Mouse (Mus musculus): Measurements from ENCODE around the gene Zfp451. TPM values are rescaled to one million over a fixed set of nuclear protein-coding genes. Genes with fewer than 3 reads are reported as not detected.

Gene Zfp451
- polyA plus RNA-seq, 1 experiment from 2014 or later: 23.6 TPM

DNA sequence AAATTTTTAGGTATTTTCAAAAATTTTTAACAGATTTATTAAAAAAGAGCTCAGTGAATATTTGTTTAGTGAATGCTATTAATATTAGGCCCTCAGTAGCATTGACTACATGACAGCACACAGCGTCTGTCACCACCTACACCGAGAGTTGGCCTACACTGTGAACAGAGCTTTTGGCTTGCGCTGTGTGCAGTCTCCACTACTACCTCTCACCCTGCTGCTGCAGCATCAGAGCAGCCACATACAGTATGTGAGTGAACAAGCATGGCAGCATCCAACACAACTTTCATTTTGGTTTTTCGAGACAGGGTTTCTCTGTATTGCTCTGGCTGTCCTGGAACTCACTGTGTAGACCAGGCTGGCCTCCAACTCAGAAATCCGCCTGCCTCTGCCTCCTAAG is 29.8 kb downstream of the Zfp451 start:
- Histone ChIP-seq H3K4me2 (no peak overlapping the region), H3K36me3 (peaks cover 28% of the 10 kb centered on the region), H3K27me3 (replicated peaks) (no peaks in the 10 kb centered on the region), H3K4me3 (no peak overlapping the region), H3K4me1 (replicated peaks) (0 out of 2 replicates have a peak, but pooled peaks cover 3% of the 10 kb centered on the region), H3K9me3 (replicated peaks) (no peaks in the 10 kb centered on the region), H3K9ac (no peak overlapping the region), H3K27ac (ENCODE audit: poor library complexity, severe bottlenecking) (no peak overlapping the region)
- WGBS: 91% methylated on average over 5 of the region's 5 CpGs
- ATAC-seq (ENCODE audit: insufficient number of reproducible peaks, low FRiP score): no peak

DNA sequence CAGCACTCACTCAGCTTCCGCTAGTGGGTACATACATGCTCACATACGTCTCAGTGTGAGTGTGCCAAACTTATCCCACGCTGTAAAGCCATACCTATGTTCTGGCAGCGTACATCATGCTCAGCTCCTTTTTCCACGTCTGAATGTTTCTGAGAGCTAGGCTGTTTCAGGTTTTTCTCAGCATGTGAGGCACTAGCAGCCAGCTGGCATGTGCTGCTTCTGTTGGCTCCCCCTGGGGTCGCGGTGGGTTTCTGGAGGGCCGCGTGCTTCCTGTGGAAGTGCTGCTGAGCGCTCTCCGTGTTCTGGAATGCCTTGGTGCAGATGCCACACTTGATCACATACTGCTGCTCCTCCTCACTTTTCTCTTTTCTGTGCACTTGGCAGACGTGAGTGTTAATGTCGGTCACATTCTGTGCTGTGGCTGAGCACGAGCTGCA is 38.2 kb downstream of the Zfp451 start:
- H3K36me3 ChIP-seq: peaks cover 47% of the 10 kb centered on the region
- no peak overlapping the region for H3K4me3 ChIP-seq
- no peak for ATAC-seq (ENCODE audit: insufficient number of reproducible peaks, low FRiP score)
- H3K4me2 ChIP-seq: no peak overlapping the region
- no peak overlapping the region for H3K9ac ChIP-seq
- H3K4me1 ChIP-seq (replicated peaks): no peaks in the 10 kb centered on the region
- 80% methylated on average over 14 of the region's 14 CpGs for WGBS
- H3K9me3 ChIP-seq (replicated peaks): no peaks in the 10 kb centered on the region
- no peaks in the 10 kb centered on the region for H3K27me3 ChIP-seq (replicated peaks)
- H3K27ac ChIP-seq (ENCODE audit: poor library complexity, severe bottlenecking): no peak overlapping the region

DNA sequence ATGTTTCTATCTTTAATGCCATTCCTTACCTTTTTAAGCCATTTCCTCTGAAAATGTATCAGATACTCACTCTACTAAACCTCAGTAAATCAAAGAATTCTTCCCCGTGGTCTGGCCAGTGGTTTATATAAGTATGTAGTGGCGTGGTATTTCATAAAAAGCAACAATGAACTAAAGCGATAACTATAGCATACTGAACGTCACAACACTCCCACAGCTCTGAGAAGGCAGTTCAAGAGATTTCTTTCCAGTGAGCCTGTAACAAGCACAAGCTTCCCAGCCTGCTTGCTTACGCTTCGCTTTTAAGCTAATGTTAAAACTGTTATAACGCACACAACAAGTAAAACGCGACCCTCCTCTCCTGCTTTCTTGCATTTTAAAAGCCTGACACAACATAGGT is 42.3 kb downstream of the Zfp451 start:
- Histone ChIP-seq H3K9me3 (replicated peaks) (no peaks in the 10 kb centered on the region), H3K4me2 (no peak overlapping the region), H3K36me3 (peaks cover 51% of the 10 kb centered on the region), H3K27me3 (replicated peaks) (no peaks in the 10 kb centered on the region), H3K27ac (ENCODE audit: poor library complexity, severe bottlenecking) (no peak overlapping the region), H3K4me1 (replicated peaks) (no peaks in the 10 kb centered on the region), H3K4me3 (no peak overlapping the region), H3K9ac (no peak overlapping the region)
- ATAC-seq (ENCODE audit: insufficient number of reproducible peaks, low FRiP score): no peak
- 94% methylated on average over 9 of the region's 9 CpGs for WGBS

DNA sequence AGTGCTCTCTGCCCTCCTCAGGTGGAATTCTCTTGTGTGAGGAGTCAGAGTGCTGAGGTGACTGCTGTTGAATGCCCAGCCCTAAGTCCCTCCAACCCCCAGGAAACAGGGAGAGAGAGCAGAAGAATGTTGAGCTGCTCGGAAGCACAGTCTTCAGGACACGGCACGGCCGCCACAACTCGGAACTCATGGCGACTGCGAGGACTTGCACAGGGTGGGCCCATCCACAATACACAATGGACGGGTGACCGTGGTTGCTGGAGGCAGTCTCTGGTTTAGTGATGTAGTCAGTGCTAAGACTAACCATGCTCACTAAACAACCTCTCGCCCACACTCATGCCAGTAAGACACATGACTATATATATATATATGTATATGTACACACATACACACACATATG is 42.8 kb downstream of the Zfp451 start:
- no peak for ATAC-seq (ENCODE audit: insufficient number of reproducible peaks, low FRiP score)
- no peak overlapping the region for H3K4me3 ChIP-seq
- H3K27me3 ChIP-seq (replicated peaks): no peaks in the 10 kb centered on the region
- H3K9me3 ChIP-seq (replicated peaks): no peaks in the 10 kb centered on the region
- H3K36me3 ChIP-seq: peaks cover 51% of the 10 kb centered on the region
- H3K9ac ChIP-seq: no peak overlapping the region
- 93% methylated on average over 10 of the region's 10 CpGs for WGBS
- no peaks in the 10 kb centered on the region for H3K4me1 ChIP-seq (replicated peaks)
- no peak overlapping the region for H3K4me2 ChIP-seq
- no peak overlapping the region for H3K27ac ChIP-seq (ENCODE audit: poor library complexity, severe bottlenecking)

DNA sequence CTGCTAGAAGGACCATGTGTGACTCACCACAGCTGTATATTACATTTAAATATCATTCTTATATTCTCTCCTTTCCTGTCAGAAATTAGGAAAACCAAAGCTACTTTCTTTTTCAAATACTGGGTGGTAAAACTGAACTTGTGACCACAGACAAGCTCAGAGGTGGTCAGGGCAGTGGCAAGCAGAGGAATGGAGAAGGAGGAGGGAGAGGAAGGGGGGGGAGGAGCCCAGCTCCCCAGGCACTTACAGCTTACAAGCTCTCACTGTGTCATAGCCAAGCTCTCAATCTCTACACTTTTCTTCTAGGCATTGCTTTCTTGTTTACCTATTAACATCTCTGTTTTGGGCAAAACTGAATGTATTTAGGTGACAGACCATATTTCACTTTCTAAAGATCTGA is 45.6 kb downstream of the Zfp451 start:
- H3K4me1 ChIP-seq (replicated peaks): no peaks in the 10 kb centered on the region
- H3K9me3 ChIP-seq (replicated peaks): no peaks in the 10 kb centered on the region
- H3K9ac ChIP-seq: no peak overlapping the region
- peaks cover 60% of the 10 kb centered on the region for H3K36me3 ChIP-seq
- no peak overlapping the region for H3K27ac ChIP-seq (ENCODE audit: poor library complexity, severe bottlenecking)
- no peaks in the 10 kb centered on the region for H3K27me3 ChIP-seq (replicated peaks)
- ATAC-seq (ENCODE audit: insufficient number of reproducible peaks, low FRiP score): no peak
- no peak overlapping the region for H3K4me3 ChIP-seq
- H3K4me2 ChIP-seq: no peak overlapping the region

DNA sequence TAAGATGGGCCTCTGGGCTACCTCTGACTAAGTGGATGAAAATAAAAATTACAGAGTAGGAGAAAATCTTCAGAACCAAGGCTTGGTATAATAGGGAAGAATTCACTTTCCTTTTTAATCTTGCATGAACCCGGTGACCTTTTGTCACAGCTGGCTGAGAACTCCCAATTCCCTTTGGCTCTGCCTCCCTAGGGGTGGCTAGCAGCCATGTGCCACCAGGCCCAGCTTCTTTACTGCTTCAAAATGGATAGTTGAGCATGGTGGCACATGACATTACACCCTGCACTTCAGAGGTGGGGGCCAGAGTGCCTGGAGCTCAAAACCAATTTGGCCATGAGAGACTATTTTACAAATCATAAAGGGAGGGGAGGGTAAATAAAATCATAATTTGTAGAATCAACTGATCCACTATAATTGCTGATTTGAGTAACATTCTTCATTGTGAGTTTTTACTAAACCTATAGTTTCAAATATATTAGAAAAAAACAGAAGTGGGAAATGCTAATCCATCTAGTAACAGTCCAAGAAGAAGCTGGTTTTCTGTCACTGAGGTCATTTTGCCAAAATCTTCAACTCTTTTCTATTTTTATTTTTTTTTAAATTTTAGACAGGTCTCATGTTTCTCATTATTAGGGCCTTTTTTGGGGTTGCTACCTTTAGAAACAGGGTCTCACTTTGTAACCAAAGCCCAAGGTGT is 46.2 kb downstream of the Zfp451 start:
- H3K36me3 ChIP-seq: peaks cover 61% of the 10 kb centered on the region
- H3K27ac ChIP-seq (ENCODE audit: poor library complexity, severe bottlenecking): no peak overlapping the region
- no peak overlapping the region for H3K9ac ChIP-seq
- no peaks in the 10 kb centered on the region for H3K27me3 ChIP-seq (replicated peaks)
- no peak overlapping the region for H3K4me3 ChIP-seq
- no peaks in the 10 kb centered on the region for H3K4me1 ChIP-seq (replicated peaks)
- H3K9me3 ChIP-seq (replicated peaks): no peaks in the 10 kb centered on the region
- H3K4me2 ChIP-seq: no peak overlapping the region
- 82% methylated on average over 1 of the region's 1 CpGs for WGBS
- no peak for ATAC-seq (ENCODE audit: insufficient number of reproducible peaks, low FRiP score)

DNA sequence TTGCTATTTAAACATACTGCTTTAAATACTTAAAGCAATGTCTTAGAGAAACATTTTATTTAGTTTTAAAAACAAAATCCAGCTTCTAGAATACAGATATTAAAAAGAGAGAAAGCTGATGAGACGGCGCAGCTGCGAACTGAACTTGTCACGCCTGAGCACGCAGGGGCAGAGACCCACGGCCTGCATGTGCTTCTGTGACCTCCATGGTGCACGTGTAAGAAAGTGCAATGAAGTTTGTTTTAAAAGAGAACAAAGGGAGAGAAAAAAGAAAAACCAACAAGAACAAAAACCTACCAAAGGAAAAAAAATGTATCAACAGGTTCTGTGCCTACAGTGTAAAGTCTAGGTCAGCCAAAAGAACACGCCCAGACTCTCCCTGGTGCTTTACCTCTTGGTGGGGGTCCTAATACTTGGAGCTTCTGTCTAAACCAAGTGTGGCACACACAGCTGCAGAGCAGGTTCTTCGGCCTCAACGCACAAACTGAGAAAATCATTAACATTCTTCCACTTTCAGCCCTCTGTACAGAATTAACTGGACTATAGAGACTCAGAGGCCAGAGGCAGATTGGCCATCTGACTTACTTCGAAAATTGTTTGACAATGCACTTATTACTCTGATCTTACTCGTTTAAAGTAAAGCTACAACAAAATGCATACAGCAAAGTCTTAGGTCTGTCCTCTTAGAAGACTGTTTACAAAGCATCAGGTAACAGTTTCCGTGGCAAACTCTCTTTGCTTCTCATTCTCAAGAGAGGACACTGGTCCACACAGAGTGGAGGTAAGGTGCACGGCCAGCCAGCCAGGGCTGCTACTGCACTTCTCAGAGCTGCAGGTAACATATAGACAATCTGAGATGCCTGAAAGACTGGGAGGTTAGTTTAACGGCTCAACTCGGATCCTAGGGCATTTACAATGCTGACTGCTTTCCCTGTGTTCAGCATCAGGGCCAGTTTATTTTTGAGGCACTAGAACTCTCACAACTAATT is 47.6 kb downstream of the Zfp451 start:
- Histone ChIP-seq H3K4me3 (no peak overlapping the region), H3K27ac (ENCODE audit: poor library complexity, severe bottlenecking) (no peak overlapping the region), H3K9me3 (replicated peaks) (no peaks in the 10 kb centered on the region), H3K4me1 (replicated peaks) (no peaks in the 10 kb centered on the region), H3K27me3 (replicated peaks) (no peaks in the 10 kb centered on the region), H3K9ac (no peak overlapping the region), H3K36me3 (peaks cover 62% of the 10 kb centered on the region), H3K4me2 (no peak overlapping the region)
- ATAC-seq (ENCODE audit: insufficient number of reproducible peaks, low FRiP score): no peak
- 89% methylated on average over 16 of the region's 16 CpGs for WGBS

DNA sequence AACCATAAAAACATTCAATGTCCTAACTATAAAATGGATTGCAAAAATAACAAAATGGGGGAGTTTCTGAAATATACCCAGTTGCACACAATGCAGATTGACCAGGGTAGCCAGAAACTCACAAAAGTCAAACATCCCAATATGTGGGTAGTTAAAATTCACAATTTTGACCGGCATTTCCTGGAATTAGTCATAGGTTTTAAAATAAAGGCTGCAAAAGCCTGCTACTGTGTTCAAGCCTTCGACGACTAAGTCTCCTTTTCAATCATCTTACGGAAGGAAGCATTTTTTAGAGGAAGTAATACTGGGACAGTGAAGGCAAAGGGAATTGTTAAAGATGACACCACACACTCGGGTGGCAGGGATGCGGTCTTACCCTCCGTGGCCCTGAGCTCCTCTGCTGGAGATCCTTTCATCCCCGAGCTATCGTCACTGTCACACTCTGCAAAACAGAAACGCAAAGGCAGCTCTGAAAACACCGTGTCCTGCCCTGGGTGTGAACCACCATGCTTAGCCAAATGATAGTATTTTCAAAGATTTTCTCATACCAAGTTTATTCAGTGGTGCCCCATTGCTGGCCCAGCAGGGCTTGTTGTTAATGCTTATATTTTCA is 48.8 kb downstream of the Zfp451 start:
- H3K27ac ChIP-seq (ENCODE audit: poor library complexity, severe bottlenecking): no peak overlapping the region
- no peak for ATAC-seq (ENCODE audit: insufficient number of reproducible peaks, low FRiP score)
- no peaks in the 10 kb centered on the region for H3K4me1 ChIP-seq (replicated peaks)
- 90% methylated on average over 11 of the region's 11 CpGs for WGBS
- no peaks in the 10 kb centered on the region for H3K27me3 ChIP-seq (replicated peaks)
- H3K9ac ChIP-seq: no peak overlapping the region
- H3K4me3 ChIP-seq: no peak overlapping the region
- H3K36me3 ChIP-seq: peaks cover 56% of the 10 kb centered on the region
- no peaks in the 10 kb centered on the region for H3K9me3 ChIP-seq (replicated peaks)
- no peak overlapping the region for H3K4me2 ChIP-seq

DNA sequence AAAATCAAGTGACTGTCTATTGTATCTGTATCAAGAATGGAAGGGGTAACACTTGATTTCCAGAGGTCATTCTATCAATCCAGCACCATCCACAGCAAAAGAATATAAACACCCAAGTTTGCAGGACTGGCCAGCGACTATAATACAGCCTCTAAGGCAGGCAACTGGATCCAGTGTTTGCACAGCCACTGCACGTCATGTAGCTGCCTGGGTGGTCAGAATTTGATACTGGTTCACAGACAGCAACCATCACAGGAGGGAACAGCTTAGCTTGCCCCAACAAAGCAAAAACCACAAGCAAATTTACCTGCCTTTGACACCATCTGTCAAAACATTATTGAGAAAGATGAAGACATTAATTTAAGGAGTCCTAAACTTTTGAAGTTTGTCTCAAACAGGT is 50.6 kb downstream of the Zfp451 start:
- no peak overlapping the region for H3K27ac ChIP-seq (ENCODE audit: poor library complexity, severe bottlenecking)
- H3K9me3 ChIP-seq (replicated peaks): no peaks in the 10 kb centered on the region
- no peaks in the 10 kb centered on the region for H3K27me3 ChIP-seq (replicated peaks)
- 79% methylated on average over 2 of the region's 2 CpGs for WGBS
- no peaks in the 10 kb centered on the region for H3K4me1 ChIP-seq (replicated peaks)
- H3K9ac ChIP-seq: no peak overlapping the region
- no peak overlapping the region for H3K4me3 ChIP-seq
- ATAC-seq (ENCODE audit: insufficient number of reproducible peaks, low FRiP score): no peak
- H3K4me2 ChIP-seq: no peak overlapping the region
- peaks cover 52% of the 10 kb centered on the region for H3K36me3 ChIP-seq

DNA sequence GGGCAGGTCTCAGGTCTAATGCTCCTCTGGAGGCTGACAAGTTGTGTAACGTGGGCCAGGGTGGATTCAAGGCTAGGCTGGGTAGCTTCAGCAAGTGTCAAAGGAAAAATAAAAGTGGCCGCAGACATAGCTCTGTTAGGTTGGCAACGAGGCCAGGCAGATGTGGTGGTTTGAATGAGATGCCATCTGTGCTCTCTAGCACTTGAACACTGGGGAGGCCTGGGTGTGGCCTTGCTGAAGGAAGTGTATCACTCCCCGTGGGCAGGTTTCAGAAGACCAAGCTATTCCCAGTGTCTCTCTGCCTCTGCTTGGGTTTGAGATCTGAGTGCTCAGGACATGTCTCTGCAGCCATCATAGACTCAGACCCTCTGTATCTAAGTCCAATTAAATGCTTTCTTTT is 55.9 kb downstream of the Zfp451 start:
- ATAC-seq (ENCODE audit: insufficient number of reproducible peaks, low FRiP score): no peak
- no peak overlapping the region for H3K27ac ChIP-seq (ENCODE audit: poor library complexity, severe bottlenecking)
- H3K27me3 ChIP-seq (replicated peaks): no peaks in the 10 kb centered on the region
- 56% methylated on average over 4 of the region's 4 CpGs for WGBS
- no peaks in the 10 kb centered on the region for H3K9me3 ChIP-seq (replicated peaks)
- H3K4me1 ChIP-seq (replicated peaks): peaks cover 29% of the 10 kb centered on the region
- H3K36me3 ChIP-seq: peaks cover 25% of the 10 kb centered on the region
- H3K9ac ChIP-seq: no peak overlapping the region
- H3K4me2 ChIP-seq: no peak overlapping the region
- H3K4me3 ChIP-seq: no peak overlapping the region

DNA sequence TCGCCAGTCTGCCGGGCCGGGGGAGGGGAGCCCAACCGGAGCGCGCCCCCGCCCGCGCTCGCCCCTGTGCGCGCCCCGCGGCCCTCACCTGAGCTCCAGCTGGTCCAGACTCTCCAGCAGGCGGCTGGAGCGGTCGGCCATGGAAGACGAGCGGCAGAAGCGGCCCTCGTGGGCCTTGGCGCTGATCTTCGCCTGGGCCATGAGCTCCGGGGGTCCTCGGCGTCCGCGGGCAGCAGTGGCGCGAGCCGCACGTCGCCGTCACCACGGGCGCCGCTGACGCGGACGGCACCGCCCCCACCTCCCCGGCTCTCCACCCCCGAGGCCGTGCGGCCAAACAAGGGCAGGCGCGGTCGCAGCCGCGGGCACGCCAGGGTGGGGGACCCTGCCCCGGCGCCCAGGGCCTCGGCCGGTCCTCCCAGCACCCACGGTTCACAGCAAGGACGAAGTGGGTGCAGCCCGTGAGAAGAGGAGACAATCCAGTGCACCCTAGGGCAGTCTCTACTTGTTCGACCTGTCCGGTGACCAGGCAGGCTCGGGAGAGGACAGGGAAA is 56.8 kb downstream of the Zfp451 start, which contains the start of gene Bag2:
TSS of gene Bag2 (minus strand) at position 305 of the 551 bp plus-strand sequence.
- ATAC-seq (ENCODE audit: insufficient number of reproducible peaks, low FRiP score): peak; percentile 91
- under 1% methylated on average over 57 of the region's 61 CpGs for WGBS

More for the DNA sequence above, 56.8 kb downstream of the Zfp451 start, which contains the start of gene Bag2:
- H3K4me1 ChIP-seq (replicated peaks): peaks cover 29% of the 10 kb centered on the region
- H3K9ac ChIP-seq: peak within 1 kb of the TSS; percentile 95
- H3K27me3 ChIP-seq (replicated peaks): no peaks in the 10 kb centered on the region
- H3K4me3 ChIP-seq: peak within 1 kb of the TSS; percentile 93
- peak within 1 kb of the TSS; percentile 93 for H3K4me2 ChIP-seq
- H3K9me3 ChIP-seq (replicated peaks): no peaks in the 10 kb centered on the region
- peak within 1 kb of the TSS; percentile 83 for H3K27ac ChIP-seq (ENCODE audit: poor library complexity, severe bottlenecking)
- H3K36me3 ChIP-seq: peaks cover 20% of the 10 kb centered on the region

Data from heart, embryonic 12.5 days (tissue).